Mouse (Mus musculus): Measurements from ENCODE around the gene Tcerg1l. TPM values are rescaled to one million over a fixed set of nuclear protein-coding genes. Genes with fewer than 3 reads are reported as not detected.

Gene Tcerg1l
- polyA plus RNA-seq, 1 experiment from 2014 or later, result 0.62 TPM

DNA sequence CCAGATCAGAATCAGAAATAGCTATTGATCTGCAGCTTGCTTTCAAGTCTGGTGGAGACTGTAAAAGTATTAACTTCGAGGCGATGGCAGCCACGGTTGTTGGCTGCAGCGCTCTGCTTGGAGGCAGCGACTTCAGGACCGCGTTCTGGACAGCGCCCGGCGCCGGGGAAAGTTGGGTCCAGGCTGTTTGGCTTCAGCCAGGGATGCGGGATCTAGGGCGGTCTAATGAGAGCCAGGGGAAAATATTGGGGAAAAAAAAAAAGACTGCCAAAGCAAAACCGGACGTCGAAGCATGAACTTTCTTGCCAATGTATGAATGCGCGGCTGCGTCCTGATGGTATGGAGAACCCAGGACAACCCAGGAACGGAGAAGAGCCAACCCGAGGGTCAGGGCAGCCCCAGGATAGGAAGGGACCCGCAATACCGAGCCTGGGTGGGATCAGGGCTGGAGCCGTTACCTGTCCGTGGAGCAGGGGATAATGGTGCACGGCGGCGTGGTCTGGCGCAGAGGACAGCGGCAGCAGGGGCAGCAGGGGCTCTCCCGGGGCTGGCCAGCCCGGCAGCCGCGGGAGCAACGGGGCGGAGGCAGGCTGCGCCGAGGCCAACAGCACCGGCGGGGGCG is 556 bp downstream of the Tcerg1l start:
- Histone ChIP-seq H3K9me3 (no peaks in the 10 kb centered on the region), H3K9ac (no peak overlapping the region), H3K27me3 (peaks cover 43% of the 10 kb centered on the region), H3K4me2 (peak overlapping the region; percentile 94), H3K4me1 (peaks cover 15% of the 10 kb centered on the region), H3K4me3 (peak overlapping the region; percentile 44), H3K27ac (no peak overlapping the region), H3K36me3 (no peaks in the 10 kb centered on the region)
- ATAC-seq (ENCODE audit: borderline replicate concordance, extremely low read depth, low FRiP score, low TSS enrichment), result no peak
- WGBS, result under 1% methylated on average over 41 of the region's 41 CpGs

DNA sequence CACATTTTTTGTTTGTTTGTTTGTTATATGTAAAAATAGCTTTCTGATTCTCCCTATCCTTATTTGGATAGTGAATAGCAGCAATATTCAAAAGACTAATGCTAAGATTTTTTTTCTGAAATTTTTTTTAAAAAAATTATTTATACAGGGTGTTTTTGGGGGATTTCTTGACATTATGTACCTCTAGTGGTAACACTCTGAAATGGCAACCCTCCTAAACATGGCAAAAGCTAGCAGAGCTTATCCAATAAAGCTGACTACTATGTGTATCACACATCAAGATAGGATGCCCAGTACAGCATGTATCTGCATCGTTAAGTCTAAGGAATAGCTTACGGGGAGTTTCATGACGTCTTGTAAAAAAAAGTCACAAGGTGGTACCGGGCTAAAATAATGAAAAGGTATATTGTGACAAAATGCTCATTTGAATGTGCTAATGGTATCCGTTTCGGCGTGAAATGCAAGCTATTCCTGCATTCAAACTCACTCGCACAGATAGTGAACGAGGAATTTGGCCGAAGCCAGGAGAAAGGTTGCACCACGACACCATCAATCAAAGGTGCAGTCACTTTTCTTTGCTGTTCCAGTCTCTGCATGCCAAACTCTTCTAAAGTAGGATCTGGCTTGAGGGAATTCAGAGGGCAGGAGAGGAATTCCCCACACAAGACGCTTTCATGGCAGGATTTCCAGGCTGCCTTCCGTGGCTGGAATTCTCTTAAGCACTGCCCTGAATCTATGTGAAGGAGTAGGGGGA is 1.2 kb downstream of the Tcerg1l start:
- Histone ChIP-seq H3K4me3 (no peak overlapping the region), H3K4me1 (peaks cover 15% of the 10 kb centered on the region), H3K27ac (no peak overlapping the region), H3K9me3 (no peaks in the 10 kb centered on the region), H3K36me3 (no peaks in the 10 kb centered on the region), H3K9ac (no peak overlapping the region), H3K4me2 (no peak overlapping the region), H3K27me3 (peaks cover 43% of the 10 kb centered on the region)
- 27% methylated on average over 13 of the region's 13 CpGs for WGBS
- no peak for ATAC-seq (ENCODE audit: borderline replicate concordance, extremely low read depth, low FRiP score, low TSS enrichment)

DNA sequence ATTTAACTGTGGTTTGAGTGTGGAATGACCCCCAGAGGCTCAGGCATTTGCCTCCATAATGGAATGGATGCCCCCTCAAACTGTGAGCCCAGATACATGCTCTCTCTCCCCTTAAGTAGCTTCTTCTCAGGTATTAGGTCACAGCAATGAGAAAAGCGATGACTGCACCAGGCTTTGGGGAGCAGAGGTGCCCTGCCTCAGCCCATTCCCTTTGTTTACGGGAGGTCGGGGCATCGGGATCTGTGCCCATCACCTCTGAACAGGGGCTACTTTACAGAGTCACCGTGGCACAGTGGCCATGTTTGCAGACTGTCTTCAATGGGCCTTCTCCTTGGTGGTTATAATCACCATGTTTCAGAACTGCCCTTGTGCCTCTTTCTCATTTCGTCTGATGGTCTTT is 7.6 kb downstream of the Tcerg1l start:
- Histone ChIP-seq H3K36me3 (no peaks in the 10 kb centered on the region), H3K4me2 (no peak overlapping the region), H3K27me3 (no peaks in the 10 kb centered on the region), H3K9ac (no peak overlapping the region), H3K27ac (no peak overlapping the region), H3K4me3 (no peak overlapping the region), H3K4me1 (no peaks in the 10 kb centered on the region), H3K9me3 (no peaks in the 10 kb centered on the region)
- 77% methylated on average over 6 of the region's 6 CpGs for WGBS
- no peak for ATAC-seq (ENCODE audit: borderline replicate concordance, extremely low read depth, low FRiP score, low TSS enrichment)

DNA sequence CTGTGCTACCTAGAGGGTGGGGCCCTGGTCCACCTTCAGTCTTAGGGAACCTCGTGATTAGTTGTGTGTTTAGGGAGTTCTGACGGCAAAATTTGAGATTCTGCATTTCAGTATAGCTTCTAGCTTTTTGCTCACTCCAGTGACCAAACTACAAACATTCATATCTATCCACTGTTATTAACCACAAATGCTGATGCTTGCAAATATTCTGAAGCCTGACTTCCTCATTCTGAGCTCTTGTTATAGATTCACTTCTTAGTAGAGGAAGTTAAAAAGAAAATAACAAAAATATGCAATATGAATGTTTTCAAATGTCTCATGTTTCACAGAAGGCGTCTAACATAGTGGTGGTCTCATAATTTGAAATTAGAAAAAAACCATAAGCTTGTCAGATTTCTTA is 8.5 kb downstream of the Tcerg1l start:
- Histone ChIP-seq H3K27ac (no peak overlapping the region), H3K9me3 (no peaks in the 10 kb centered on the region), H3K36me3 (no peaks in the 10 kb centered on the region), H3K27me3 (no peaks in the 10 kb centered on the region), H3K4me2 (no peak overlapping the region), H3K4me3 (no peak overlapping the region), H3K9ac (no peak overlapping the region), H3K4me1 (no peaks in the 10 kb centered on the region)
- no peak for ATAC-seq (ENCODE audit: borderline replicate concordance, extremely low read depth, low FRiP score, low TSS enrichment)
- 41% methylated on average over 3 of the region's 3 CpGs for WGBS

DNA sequence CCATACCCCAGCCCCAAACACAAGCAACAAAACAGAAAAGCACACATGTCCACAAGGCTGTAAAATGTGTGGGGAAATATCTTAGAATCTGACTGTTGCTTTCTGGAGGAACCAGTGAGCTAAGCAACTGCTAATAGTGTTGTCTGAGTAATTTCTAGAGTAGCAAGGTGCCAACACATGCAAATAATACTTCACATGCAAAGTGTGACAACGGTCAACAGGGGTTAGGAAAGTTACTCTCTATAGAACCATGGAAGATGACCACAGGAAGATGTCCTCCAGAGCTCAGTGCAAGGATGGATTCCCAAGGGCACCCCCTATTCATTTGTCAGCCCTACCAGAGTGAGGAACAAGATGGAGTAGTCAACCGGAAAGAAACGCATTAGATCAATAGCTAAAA is 18.3 kb downstream of the Tcerg1l start:
- Histone ChIP-seq H3K9me3 (no peaks in the 10 kb centered on the region), H3K4me1 (peaks cover 13% of the 10 kb centered on the region), H3K9ac (no peak overlapping the region), H3K36me3 (no peaks in the 10 kb centered on the region), H3K4me2 (no peak overlapping the region), H3K4me3 (no peak overlapping the region), H3K27me3 (no peaks in the 10 kb centered on the region), H3K27ac (no peak overlapping the region)
- WGBS, result 89% methylated on average over 3 of the region's 3 CpGs
- ATAC-seq (ENCODE audit: borderline replicate concordance, extremely low read depth, low FRiP score, low TSS enrichment), result no peak

DNA sequence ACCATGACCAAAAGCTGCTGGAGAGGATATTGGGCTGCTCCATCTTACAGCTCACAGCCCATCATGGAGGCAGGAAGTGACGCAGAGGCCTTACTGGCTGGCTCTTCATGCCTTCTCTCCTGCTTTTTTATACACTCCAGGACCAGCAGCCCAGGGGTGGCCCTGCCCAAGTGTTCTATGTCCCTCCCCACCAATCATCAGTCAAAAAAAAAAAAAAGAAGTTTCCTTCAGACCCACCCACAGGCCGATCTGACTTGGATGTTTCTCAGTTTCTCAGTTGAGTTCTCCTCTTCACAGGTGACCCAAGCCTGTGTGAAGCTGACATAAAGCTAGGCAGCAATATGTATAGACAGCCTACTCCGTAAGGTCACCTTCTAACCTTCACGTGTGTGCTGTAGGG is 19.0 kb downstream of the Tcerg1l start:
- Histone ChIP-seq H3K36me3 (no peaks in the 10 kb centered on the region), H3K9me3 (no peaks in the 10 kb centered on the region), H3K9ac (no peak overlapping the region), H3K27ac (no peak overlapping the region), H3K27me3 (no peaks in the 10 kb centered on the region), H3K4me2 (no peak overlapping the region), H3K4me3 (no peak overlapping the region), H3K4me1 (peaks cover 14% of the 10 kb centered on the region)
- ATAC-seq (ENCODE audit: borderline replicate concordance, extremely low read depth, low FRiP score, low TSS enrichment), result no peak
- WGBS, result 76% methylated on average over 4 of the region's 4 CpGs

DNA sequence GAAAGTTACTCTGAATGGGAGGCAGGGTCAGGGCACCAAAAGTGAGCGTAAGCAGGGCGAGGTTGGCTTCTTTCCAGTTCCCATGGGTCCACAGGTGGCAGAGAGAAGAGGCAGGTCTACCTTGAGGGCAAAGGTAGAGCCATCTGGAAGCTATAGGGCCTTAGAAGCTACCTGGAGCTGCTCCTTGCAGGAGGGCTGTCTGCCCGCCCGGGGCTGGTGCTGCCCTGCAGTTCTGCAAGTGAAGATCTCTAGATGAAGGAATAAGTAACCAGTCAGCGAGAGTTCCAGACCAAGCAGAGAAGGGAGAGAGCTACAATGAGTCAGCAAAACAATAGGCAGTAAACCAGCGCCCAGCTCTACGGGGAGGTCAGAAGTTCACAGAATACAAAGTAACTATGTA is 22.0 kb downstream of the Tcerg1l start:
- 34% methylated on average over 7 of the region's 7 CpGs for WGBS
- ATAC-seq (ENCODE audit: borderline replicate concordance, extremely low read depth, low FRiP score, low TSS enrichment), result peak; percentile 32

DNA sequence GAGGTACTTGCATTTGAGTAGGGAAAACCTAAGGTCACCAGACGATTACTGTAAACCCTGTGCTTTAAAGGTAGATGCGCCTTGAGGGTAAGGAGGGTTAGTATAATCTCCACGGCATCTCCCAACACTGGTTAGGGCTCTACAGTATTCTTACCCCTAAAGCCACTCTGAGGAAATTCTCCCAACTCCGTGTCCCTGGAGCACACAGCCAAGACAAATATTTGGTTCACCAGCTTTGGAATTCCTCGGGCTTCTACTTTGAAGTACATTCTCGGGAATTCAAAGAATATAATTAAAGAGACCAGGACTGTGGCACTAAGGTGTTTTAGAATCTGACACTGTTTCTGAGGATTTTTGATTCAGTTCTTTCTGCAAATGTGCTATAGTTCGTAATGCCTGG is 23.2 kb downstream of the Tcerg1l start:
- no peak for ATAC-seq (ENCODE audit: borderline replicate concordance, extremely low read depth, low FRiP score, low TSS enrichment)
- WGBS, result 35% methylated on average over 7 of the region's 7 CpGs
- no peaks in the 10 kb centered on the region for H3K36me3 ChIP-seq
- H3K4me2 ChIP-seq, result no peak overlapping the region
- H3K4me1 ChIP-seq, result peaks cover 14% of the 10 kb centered on the region
- H3K4me3 ChIP-seq, result no peak overlapping the region
- H3K27ac ChIP-seq, result peak overlapping the region; percentile 75
- H3K27me3 ChIP-seq, result no peaks in the 10 kb centered on the region
- no peak overlapping the region for H3K9ac ChIP-seq
- no peaks in the 10 kb centered on the region for H3K9me3 ChIP-seq

More for the DNA sequence above, 22.0 kb downstream of the Tcerg1l start:
- H3K4me1 ChIP-seq, result peaks cover 14% of the 10 kb centered on the region
- H3K9me3 ChIP-seq, result no peaks in the 10 kb centered on the region
- no peaks in the 10 kb centered on the region for H3K27me3 ChIP-seq
- H3K9ac ChIP-seq, result no peak overlapping the region
- no peak overlapping the region for H3K4me2 ChIP-seq
- no peak overlapping the region for H3K4me3 ChIP-seq
- no peaks in the 10 kb centered on the region for H3K36me3 ChIP-seq
- H3K27ac ChIP-seq, result 0 out of 2 replicates have a peak overlapping the region, but pooled peaks have one; percentile 65

DNA sequence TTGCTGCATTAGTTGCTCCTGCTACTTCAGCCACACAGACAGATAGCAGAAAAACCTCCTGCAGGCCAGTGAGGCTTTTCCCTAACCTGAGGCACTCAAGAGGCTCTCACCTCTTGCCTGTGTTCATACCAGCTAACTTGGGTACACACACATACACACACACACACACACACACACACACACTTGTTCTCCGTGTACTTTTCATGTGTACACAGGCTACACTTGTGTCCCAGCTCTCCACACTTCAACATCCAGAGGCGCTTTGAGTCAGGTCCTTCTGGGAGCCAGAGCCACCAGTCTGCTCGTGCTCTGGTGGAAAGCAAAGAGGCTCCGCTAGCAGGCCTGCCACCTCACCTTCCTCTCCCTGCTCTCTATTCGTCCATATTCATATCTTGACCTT is 24.0 kb downstream of the Tcerg1l start:
- Histone ChIP-seq H3K36me3 (no peaks in the 10 kb centered on the region), H3K9me3 (no peaks in the 10 kb centered on the region), H3K4me1 (peaks cover 14% of the 10 kb centered on the region), H3K4me2 (no peak overlapping the region), H3K4me3 (no peak overlapping the region), H3K27ac (peak overlapping the region; percentile 75), H3K27me3 (no peaks in the 10 kb centered on the region), H3K9ac (no peak overlapping the region)
- 45% methylated on average over 5 of the region's 5 CpGs for WGBS
- ATAC-seq (ENCODE audit: borderline replicate concordance, extremely low read depth, low FRiP score, low TSS enrichment), result peak; percentile 68

DNA sequence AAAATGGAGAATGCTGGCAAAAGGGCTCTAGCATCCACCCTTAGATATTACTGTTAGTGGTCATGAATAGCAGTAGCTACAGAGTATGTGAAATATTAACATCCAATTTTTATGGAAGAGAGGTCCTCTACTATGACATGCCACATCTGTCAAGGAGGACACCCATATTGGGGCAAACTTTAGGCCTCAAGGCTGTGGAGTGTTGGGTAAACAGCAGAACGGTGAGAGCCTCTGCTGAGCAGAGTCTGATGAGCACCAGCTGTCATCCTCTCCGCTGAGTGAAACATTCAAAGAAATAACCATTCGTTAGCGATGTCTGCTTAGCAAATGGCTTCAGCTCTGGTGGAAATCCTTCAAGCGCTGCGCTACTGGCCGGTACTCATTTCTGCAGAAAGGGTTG is 30.0 kb downstream of the Tcerg1l start:
- H3K4me2 ChIP-seq, result no peak overlapping the region
- WGBS, result 45% methylated on average over 7 of the region's 7 CpGs
- H3K27me3 ChIP-seq, result no peaks in the 10 kb centered on the region
- ATAC-seq (ENCODE audit: borderline replicate concordance, extremely low read depth, low FRiP score, low TSS enrichment), result peak; percentile 83; the same call in 1 of the 2 replicates
- no peak overlapping the region for H3K9ac ChIP-seq
- no peak overlapping the region for H3K4me3 ChIP-seq
- peaks cover 9% of the 10 kb centered on the region; the same call in 1 of the 2 replicates for H3K4me1 ChIP-seq
- H3K9me3 ChIP-seq, result no peaks in the 10 kb centered on the region
- no peaks in the 10 kb centered on the region for H3K36me3 ChIP-seq
- H3K27ac ChIP-seq, result no peak overlapping the region

DNA sequence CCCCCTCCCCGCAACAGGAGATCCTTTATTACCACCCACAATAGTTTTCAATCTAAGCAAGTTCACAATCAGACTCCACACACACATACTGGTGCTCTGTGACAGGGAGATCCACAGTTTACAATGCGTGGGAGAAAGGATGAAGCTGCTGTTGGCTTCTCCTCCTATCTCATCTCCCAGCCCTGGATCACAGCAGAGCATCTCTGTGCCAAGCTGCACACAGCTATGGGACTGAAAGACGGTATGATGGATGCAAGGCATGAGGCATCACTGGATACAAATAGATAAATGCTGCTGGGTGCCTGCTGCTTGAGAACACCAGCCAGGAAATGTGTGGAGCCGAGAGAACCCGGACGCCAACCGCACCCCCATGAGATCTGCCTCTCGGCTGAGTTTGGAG is 32.0 kb downstream of the Tcerg1l start:
- ATAC-seq (ENCODE audit: borderline replicate concordance, extremely low read depth, low FRiP score, low TSS enrichment), result no peak
- Histone ChIP-seq H3K4me1 (peaks cover 9% of the 10 kb centered on the region; the same call in 1 of the 2 replicates), H3K9me3 (no peaks in the 10 kb centered on the region), H3K4me3 (no peak overlapping the region), H3K27ac (no peak overlapping the region), H3K27me3 (no peaks in the 10 kb centered on the region; the same call in 1 of the 2 replicates), H3K36me3 (no peaks in the 10 kb centered on the region), H3K9ac (no peak overlapping the region), H3K4me2 (no peak overlapping the region)
- WGBS, result 26% methylated on average over 8 of the region's 8 CpGs

DNA sequence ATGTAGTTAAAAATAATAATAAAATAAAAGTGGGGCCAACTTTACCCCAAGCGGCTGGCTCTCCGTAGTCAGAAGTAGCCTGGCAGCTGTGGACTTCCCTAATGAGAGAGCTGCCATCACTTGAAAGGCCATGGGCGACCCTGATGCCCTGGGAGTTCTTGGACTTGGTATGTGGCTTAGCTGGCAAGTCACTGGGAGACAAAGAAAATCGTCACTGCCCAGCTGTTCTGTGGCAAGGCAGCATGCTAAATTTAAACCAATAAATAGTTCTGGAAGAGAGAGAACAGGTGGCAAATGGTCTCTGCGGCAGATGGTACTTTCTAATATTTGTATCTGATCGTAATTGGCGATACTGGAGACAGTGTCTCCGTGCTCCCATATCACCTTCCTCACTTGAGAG is 40.1 kb downstream of the Tcerg1l start:
- Histone ChIP-seq H3K27me3 (no peaks in the 10 kb centered on the region; the same call in 1 of the 2 replicates), H3K4me2 (no peak overlapping the region), H3K4me1 (no peaks in the 10 kb centered on the region), H3K9me3 (no peaks in the 10 kb centered on the region), H3K27ac (no peak overlapping the region), H3K36me3 (no peaks in the 10 kb centered on the region), H3K4me3 (no peak overlapping the region), H3K9ac (no peak overlapping the region)
- 46% methylated on average over 8 of the region's 8 CpGs for WGBS
- no peak for ATAC-seq (ENCODE audit: borderline replicate concordance, extremely low read depth, low FRiP score, low TSS enrichment)

Measured in lung, embryonic 15.5 days (tissue).